Mouse (Mus musculus) lung, postnatal 0 days (tissue): Measurements from ENCODE around the gene Cyb5rl.

Source experiments
- CTCF ChIP-seq: IDR thresholded peaks from 2 replicates; pipeline ENCODE4 v1.5.1; 2016; ENCODE audit warnings: antibody characterized with exemption, mild to moderate bottlenecking
- EP300 ChIP-seq: IDR thresholded peaks from 2 replicates; pipeline ENCODE4 v1.6.1; 2016; ENCODE audit warnings: antibody characterized with exemption, mild to moderate bottlenecking, control low read depth

- TF ChIP-seq CTCF, result peak; percentile 28; the same call in 1 of the 2 replicates
- no peak for TF ChIP-seq EP300
Observed at GRCm38 (mm10) chr4:107125101-107125500, 58.3 kb downstream of the Cyb5rl start.
